Mouse (Mus musculus) MEL-GATA-1-ER (cell line): ENCODE results near the gene Hif1an.

Source experiments
- DNase-seq: peaks from one replicate; pipeline ENCODE4 v3.0.0-alpha.2; 2012; ENCODE audit warnings: low read depth; ENCODE audit errors: extremely low read depth

Gene Hif1an

DNA sequence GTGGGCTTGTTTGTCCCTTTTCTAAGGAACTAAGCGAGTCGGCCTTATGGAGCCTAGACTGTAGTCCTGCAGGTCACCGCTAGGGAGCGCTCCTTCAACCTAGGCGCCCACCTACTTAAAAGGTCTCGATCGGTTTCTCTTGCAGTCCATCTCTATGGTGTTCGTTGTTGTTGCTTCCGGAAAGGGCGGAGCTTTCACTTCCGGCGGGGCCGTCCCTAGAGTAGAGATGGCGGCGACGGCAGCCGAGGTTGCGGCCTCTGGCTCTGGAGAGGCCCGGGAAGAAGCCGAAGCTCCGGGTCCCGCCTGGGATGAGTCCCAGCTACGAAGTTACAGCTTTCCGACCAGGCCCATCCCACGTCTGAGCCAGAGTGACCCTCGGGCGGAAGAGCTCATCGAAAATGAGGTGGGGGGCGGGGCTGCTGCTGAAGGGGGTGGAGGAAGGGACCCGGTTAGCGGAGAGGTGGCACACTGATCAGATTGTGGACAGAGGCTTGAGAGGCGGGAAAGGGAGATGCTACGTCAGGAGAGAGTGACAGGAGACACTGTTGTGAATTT, at the start of gene Hif1an:
Hif1an (plus strand) TSS at position 199 of the 555 bp plus-strand sequence.
- DNase-seq, result peak; percentile 97

DNA sequence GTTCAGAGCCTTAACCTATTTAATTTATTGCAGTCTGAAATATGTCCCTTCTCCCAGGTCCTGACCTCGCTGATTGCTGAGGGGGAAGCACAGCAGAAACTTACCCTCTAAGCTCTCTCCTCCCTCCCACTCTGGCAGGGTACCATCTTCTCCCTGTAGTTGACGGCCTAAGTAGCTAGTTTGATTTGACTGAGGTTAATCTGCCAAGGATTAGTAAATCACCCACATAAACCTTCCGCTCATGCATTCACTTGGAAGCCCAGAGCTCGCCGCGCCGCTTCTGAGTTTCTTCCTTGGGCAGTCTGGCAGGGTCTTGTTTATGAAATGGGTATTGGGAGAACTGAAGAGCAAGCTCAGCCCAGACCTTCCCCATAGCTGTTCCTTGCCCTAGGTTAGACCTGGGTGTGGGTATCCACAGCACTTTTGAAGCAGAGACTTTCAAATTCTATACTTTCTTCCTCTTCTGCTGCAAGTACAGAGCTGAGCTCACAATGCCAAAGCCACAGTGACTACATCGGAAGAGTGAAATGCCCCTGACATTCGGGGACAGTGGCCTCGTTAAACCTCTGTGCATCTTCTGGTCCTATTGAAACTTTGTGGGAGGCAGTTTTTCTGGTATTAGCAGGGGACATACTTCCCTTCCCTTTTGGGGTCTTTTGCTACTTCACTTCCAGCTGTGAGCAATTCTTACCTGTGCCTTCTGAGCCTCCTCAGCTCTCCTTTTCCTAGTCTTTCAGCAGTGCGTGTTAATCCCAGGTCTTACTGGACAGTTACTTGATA, 49.4 kb upstream of the Hif1an start:
- no peak for DNase-seq

DNA sequence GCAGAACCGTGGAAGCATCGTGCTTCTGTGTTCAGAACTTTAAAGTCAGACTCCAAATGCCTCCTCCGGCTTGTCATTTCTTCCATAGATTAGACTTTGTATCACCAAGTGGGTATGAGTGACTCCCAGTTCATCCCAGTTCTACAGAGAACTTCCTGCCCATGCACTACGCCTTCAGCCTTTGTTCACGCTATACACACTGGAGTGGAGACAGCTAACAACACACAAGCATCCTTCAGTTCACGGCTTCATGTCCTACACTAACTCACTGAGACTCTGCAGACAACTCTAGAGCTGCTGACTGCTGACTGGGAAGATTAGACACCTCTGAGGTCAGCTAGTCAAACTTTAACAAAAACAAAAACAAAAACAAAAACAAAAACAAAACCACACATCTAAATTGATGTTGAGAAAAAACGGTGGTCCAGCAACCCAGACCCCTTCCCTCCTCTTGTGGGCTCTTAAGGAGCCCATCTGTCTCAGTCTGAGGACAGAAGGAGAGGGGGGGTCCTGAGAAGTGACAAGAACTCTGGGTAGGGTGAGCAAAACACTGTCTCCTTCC, 48.6 kb upstream of the Hif1an start:
- DNase-seq, result no peak

DNA sequence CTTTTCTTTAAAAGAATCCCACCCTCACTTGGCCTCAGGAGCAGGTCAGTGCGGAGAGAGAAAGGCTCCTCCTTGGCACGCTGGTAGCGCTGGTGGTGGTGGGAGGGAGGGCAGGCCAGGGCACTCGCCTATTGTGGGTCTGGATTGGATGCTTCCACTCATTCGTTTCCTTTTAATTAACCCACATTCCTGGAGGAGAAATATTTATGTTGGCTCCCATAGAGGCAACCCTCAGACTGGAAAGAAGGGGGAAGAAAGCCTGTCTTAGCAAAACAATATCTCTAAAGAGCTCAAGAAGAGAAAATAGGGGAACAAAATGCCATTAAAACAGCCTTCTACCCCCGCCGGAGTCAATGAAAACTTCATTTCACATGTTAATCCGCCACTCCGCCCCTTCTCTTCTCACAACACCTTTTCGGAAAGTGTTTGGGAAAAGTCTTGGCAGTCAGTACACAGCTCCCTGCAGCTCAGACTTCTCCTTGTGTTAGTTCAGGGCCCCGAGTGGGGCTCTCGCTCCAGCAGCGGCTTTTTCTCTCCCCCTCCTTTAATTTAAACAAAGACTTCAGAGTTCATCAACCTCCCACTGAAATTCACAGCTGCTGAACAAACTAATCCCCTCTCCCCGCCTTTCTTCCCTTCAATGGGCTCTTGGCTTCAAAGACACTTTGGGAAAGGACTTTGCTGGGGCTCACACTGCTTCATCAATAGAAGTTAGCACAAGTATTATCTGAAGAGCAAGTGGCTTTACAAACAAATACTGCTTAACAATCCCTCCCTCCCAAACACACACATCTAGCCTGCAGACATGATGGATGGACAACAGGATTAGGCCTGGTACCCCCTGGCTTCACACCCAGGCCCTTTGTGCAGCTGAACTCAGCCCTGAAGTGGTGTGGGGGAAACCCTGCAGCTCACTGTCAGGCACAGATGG, 47.9 kb upstream of the Hif1an start:
- no peak for DNase-seq

DNA sequence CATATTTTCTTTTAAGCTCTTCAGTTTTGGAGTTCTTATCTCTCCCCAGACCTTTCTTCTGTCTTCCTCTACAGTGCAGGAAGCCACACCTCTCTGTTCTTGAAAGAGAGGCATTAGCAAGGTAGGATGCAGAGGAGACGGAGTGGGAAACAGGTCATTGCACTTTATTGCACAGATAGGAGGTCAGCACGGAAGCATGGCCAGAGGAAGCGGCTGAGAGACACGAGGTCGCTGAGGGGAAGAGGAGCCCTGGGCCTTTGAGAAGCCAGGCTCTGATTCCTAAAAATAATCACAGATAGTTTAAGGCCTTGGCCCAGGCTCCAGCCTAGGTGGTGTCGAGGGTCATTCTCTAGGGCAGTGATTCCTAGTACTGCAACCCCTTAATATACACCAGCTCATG, 46.9 kb upstream of the Hif1an start:
- no peak for DNase-seq

DNA sequence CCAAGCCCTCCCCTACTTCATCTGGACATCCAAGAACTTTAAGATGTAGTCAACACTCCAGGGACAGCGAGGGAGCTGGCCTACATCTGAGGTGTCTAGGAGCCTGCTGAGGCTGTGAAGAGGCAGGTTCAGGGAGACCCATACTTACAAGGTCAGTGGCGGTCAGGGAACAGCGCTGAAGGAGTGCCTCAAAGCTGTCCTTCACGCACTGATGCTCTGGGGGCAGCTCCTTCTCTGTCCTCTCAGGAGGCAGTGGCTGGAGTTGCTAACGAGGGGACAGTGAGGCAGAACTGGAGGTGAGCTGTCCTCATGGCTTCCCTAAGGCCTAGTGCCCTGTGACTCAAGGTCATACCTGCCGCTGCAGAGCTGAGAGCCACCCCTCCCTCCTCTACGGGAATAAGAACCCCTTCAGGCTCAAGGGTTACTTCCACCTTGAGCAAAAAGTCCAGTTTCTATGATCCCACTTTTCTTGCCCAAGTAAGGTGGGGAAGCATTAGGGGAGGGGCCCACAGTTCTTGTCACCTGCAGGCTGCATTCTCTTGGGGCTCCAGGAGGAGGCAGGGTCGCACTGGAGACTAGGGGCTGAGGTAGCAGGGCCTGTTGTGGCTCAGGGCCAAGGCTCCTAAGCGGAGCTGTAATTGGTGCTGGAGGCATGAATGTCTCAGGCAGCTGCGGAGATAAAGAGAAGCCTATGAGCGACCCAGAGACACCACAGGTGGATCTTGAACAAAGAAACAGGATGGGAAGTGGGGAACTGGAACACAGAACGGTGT, 44.5 kb upstream of the Hif1an start:
- DNase-seq, result no peak

DNA sequence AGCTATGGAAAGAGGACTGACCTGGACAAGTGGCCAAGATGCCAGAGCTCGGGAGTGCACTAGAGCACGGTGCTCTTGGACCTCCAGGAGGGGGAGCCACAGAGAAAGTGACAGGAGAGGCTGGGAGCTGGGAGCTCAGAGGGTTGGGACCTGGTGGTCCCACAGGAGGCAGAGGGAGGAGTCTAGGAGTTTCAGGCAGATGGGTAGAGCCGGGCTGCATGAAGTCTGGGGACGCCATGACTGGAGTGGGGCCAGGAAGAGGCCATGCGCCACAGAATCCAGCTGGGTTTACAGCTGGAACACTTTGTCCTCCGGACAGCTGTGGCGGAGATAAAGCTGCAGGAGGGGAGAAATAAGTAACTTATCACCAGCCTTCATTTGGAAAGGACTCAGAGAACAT, 43.5 kb upstream of the Hif1an start:
- no peak for DNase-seq

DNA sequence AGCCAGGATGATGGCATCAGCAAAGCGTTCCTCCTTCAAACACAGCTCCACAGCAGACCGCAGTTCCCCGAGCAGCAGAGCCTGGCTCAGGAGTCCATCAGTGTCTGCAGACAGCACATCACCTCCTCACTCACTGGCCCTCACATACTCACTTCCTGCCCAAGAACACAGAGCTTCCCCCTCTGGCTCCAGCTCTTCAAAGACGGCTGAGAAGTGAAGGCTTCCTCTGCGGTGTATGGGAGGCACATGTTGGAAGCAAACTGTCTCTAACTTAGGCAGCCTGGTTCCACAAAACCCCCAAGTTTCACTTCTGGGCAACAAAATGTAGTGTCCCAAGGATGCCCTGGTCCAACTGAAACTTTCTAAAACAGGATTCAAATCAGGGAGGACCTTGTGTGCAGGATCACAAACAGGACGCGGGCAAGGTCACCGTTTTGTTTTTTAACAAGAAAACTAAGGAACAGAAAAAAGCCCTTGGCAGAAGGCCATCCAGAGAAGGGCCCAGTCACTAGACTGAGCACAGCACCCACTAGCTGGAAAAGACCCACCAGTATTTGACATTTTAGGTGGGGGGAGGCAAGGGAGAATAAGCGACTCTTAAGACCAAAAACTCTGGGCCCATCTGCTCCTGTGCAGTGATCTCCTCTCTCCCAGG, 37.0 kb upstream of the Hif1an start:
- no peak for DNase-seq

DNA sequence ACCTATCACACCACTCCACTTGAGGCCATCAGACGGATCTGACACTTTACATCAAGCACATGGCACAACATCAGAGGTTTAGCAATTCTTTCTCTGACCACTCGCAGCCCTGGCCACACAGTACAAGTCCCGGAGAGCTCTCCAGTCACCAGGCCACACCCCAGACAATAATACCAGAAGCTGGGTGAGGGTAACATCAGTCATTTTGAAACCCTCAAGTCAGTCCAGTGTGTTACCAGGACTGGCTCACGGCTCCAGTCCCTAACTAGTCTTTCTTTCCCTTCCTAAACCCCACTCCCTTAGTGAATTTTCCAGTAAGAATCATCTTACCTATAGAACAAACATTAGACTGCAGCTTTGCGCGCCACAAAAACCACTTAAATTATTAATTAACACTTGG, 32.6 kb upstream of the Hif1an start:
- DNase-seq, result no peak

DNA sequence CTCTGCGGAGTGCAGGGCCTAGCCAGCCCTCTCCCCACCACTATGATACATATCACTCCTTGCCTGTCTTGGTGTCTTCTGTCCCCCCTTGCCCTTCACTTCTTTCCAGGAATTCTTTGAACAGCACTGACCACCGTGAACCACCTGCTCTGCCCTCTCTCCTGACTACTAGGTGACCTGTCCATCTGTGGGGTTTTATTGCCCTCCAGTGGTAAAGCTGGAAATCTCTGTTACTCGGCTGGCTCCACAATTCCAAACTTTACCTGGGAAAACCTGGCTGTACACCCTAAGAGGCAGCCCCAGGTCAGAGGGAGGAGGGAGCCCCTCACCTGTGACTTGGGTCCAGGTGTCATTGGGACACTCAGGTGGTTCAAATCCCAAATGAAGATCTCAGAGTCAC, 27.3 kb upstream of the Hif1an start:
- DNase-seq, result no peak

DNA sequence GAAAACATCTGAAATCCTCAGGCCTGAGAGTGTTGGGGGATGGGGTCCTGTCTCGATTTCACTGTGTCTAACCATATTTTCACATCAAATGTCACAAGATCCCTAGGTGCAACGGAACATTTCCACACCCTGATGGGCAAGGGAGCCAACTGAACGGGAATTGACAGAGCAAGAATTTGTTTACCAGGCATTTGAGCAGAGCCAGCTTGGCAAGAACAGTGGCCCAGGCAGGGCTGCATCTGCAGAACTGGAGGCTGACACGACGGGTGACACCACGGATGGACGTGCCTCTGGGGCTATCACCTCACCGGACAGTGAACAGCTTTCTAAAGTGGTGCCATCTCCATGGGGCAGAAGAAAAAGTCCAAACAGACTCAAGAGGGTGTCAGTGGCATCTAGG, 25.2 kb upstream of the Hif1an start:
- no peak for DNase-seq

DNA sequence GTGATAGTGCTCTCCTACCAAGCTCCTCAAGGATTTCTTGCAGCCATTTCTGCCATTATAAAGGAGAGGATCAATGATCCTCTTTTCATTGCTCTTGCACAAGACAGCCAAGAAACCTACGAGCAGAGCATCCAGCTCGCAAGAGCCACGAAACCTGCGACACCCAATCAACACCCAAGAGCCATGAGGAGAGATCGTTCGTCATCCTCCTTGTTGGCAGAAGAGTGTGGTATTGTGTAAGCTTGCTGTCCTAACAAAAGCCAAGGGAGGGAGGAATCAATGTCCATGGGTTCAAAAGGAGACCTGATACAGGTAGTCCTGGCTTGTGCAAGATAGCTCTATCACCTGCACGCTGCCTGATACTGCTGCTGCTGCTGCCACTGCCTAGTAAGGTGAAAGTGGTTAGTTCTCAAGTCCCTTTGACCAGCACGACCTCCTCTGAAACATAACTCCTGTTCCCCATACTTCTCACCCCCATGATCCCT, 19.9 kb upstream of the Hif1an start:
- DNase-seq, result no peak

DNA sequence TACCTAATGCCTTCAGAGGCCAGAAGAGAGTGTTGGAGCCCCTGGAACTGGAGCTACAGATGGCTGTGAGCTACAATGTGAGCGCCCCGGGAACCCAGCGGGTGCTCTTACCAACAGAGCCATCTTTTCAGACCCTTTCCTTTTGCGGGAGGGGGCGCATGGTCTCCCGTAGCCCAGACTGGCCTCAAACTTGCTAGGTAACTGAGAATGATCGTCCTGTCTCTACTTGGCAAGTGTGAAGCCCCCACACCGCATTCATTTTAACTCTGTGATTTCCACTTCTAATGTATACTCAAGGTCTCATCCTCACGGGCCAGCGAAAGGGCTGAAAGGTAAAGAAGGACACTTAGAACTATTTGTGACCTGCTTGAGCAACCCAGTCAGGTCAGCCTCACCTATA, 18.3 kb upstream of the Hif1an start:
- DNase-seq, result no peak

DNA sequence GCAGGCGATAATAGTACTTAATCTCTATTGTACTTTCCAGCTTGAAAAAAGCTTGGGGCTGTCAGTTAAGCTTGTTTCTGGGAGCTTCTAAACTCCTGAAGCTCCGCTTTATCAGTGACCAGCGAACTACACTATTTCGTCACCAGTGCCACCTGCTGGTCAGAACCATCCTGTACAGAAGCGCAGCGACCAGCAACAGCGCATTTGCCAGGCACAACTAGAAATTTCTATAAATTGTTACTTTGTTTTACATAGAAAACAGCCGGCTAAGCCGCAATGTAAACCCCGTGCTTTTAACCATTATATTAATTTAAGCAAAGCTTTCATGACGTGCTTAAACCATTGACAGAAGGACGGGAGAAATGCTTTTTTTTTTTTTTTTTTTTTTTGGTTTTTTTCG, 17.9 kb upstream of the Hif1an start:
- peak; percentile 73 for DNase-seq

DNA sequence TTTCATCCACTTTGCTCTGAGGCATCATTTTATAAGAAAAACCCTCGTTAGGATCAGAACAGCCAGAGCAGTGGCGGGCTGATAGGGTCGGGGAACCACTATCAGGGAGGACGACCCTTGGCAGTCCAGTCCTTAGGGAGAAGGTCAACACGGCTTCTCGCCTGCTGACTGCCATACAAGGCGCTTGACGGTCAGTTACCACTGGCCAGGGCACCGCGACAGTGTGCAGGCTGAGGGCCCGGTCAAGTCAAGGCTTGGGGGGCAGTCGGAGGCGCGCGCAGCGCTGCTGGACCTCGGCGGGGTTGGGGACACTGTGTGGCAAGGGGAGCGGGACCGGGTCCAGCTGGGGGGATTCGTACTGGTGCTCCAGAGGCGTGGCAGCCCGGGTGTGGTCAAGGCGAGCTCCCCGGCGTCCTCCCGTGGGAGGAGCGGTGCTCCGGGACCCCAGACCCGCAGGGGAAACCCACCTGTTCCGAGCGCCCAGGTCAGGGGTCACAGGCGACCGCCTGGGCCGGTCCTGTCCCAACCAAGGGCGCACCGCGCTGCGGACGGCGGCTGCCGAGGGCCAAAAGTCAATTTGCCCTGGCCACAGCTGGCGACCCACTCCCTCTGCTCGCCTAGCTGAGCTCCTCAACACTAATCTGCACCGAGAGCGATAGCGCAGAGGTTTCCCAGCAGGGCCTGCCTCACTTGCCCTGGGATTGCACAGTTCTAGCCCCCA, 17.2 kb upstream of the Hif1an start, which contains the start of gene Sec31b:
Sec31b (minus strand) TSS at position 544 of the 721 bp plus-strand sequence.
- DNase-seq, result no peak

DNA sequence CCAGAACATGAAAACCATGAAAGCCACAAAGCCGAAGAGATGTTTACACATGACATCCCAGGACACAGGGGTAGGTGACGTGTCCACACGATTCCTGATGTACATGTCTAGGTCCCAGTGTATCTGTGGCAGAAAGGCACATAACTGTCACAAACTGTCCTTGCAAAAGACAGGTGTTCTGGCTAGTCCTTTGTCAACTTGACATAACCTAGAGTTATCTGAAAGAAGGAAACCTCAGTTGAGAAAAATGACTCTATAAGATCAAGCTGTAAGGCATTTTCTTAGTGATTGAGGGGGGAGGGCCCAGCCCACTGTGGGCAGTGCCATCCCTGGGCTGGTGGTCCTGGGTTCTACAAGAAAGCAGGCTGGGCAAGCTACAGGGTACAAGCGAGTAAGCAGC, 9.9 kb upstream of the Hif1an start, which contains the start of gene Gm20538:
Gm20538 (minus strand) TSS at position 101 of the 400 bp plus-strand sequence.
- DNase-seq, result no peak

DNA sequence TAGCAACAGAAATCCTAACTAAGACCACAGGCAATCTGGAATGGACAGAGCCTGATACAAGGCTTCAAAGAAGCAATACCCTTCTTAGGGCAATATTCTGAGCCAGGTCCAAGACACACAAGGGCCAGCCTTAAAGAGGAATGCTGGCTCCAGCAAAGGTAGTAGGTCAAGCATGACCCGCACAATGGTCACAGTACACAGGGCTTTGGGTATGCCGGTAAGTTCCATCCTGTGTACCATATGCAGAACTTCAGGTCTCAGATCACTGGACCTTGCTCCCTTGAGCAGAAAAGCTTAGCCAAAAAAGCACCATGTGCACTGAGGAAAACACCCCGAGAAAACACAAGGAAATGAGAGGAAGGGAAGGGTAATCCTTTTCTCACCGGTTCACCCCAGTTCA, 9.4 kb upstream of the Hif1an start:
- DNase-seq, result no peak

DNA sequence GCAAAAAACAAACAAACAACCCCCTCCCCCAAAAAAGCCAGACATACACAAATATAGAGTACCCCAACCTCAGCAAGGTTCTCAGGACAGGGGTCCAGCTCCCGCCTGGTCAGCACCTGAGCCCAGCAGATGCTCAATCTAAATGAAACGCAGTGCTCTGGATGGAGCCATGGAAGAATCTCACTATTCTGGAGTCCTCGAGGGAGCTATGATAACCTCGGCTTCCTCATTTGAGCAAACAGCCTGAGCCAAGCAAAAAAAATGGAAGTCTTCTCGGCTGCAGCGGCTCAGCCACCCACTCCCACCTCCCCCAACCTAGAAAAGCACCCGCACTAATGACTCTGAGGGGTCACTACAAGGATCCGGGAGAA, 8.2 kb upstream of the Hif1an start:
- peak; percentile 56 for DNase-seq

DNA sequence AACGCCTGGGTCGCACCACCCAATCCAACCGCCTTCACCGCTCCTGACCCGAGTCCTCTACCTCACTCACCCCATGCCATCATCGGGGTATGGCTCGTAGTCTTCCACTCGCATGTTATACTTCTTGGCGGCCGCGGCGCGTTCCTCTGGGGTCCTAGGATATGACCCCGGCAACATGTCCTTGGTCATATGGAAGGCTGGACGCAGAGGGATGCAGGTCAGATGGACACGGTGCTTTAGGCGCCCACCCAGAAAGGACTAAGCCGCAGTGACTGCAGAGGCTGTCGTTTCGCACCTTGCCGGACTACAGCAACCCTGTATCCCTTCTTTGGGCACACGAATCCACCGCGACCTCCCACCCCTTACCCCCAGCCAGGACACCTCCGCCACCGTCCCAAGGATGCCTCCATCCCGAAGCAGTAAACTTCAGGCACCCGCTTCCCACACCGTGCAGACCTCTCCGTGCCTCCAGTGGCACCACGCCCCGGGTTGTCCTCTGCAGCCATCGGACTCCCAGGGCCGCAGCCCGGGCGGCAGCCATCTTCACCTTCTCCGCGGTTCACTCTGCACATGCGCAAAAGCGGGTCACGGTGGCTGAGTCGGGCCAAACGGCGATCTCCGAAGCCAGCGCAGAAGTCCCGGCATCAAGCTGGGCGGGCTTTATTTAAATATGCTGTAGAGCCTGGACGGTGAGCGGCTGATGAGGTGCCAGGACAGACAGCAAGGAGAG, 7.6 kb upstream of the Hif1an start, which contains the start of gene Ndufb8:
Ndufb8 (minus strand) TSS at position 580 of the 730 bp plus-strand sequence.
- peak; percentile 89 for DNase-seq
